Mouse (Mus musculus) CD4-positive, CD25-positive, alpha-beta regulatory T cell, adult 4 months (primary cell): Measurements from ENCODE around the gene Tnrc18. TPM values are rescaled to one million over a fixed set of nuclear protein-coding genes. Genes with fewer than 3 reads are reported as not detected.

Experiments
- ATAC-seq: one replicate; pipeline ENCODE4 v1.8.0; 2017
- polyA plus RNA-seq, 2 experiments: library from polyadenylated mRNA; unstranded; fragments of 100-300 nt; shearing (Covaris generic); gene quantifications; one replicate each; pipeline ENCODE4 v1.2.1; 2017

Gene Tnrc18
- polyA plus RNA-seq, 2 experiments from 2014 or later, result 2.8 to 3.7 TPM

DNA sequence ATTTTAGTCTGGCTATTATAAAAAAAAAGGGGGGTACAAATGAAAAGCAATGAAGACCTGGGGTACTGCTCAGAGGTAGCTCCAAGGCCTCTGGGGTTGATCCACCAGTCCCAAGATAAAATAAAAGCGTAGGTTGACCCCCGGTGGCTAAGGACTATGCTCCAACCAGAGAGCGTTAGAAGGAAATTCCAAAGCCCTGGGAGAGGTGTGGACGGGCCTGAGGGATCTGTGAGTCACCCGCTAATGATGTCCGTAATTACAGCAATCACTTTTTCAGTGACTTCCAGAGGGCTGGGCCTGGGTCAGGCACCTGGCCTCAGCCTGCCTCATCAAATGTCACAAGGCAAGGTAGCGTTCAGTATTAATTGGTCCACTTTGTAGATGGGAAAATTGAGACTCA, 9.8 kb downstream of the Tnrc18 start:
- ATAC-seq, result no peak

DNA sequence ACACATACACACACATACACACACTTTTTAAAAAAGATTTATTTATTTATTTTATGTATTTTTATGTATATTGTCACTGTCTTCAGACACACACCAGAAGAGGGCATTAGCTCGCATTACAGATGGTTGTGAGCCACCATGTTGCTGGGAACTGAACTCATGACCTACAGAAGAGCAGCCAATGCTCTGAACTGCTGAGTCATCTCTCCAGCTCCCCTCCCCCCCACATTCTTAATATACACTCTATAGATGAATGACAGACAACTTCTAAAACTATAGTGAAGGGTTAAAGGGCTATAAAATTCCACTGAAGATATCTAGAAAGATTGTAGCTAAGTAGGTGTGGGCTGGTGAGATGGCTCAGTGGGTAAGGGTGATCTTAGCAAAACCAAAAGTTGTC, 13.7 kb downstream of the Tnrc18 start:
- ATAC-seq, result no peak

DNA sequence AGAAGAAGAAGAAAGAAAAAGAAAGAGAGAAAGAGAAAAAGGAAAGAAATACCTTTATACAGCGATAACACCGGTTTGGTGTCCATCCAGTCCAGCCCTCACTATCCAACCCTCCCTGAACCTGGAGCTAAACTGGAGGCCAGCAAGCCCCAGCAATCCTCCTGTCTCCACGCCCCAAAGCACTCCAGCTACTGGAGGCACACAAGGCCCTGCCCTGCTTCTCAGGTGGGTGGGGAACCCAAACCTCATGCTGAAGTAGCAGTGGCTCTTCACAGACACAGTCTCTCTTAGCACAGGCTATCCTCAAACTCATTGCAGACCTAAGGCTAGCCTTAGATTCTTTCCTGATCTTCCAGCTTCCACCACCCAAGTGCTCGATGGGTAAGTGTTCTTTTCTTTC, 14.6 kb downstream of the Tnrc18 start:
- ATAC-seq, result no peak

DNA sequence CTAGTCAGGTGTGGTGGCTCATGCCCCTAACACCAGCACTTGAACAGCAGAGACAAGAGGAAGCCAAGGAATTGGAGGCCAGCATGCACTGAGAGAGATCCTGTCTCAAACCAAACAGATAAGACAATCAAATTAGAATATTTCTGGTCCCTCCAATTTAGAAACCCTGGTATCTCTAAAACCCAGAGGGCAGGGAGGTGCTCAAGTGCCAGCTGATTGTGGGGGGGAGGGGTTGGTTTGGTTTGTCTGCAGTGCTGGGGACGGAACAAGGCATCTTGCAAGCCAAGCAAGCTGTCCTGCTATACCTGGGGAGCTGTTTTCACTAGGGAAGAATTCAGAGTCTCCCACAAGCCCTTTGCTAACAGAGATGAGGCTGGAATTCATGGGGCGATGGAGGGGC, 15.5 kb downstream of the Tnrc18 start:
- ATAC-seq, result no peak

DNA sequence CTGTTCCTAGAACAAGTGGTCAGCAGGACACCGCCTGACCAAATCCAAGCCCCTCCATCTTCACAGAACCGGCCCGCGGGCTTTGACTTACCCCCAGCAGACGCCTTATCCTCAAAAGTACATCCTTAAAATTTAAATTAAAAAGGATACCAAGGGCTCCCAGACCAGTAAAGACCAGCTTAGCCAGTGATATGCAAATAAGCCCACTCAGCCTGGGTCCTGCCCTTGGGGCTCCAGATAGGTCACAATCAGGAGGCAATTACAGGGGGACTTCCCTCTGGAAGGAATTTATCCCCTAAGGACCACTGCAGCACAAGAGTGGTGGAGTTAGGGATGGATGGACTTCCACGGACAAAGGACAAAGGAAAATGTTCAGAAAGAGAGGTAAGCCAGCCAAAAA, 16.8 kb downstream of the Tnrc18 start:
- no peak for ATAC-seq

DNA sequence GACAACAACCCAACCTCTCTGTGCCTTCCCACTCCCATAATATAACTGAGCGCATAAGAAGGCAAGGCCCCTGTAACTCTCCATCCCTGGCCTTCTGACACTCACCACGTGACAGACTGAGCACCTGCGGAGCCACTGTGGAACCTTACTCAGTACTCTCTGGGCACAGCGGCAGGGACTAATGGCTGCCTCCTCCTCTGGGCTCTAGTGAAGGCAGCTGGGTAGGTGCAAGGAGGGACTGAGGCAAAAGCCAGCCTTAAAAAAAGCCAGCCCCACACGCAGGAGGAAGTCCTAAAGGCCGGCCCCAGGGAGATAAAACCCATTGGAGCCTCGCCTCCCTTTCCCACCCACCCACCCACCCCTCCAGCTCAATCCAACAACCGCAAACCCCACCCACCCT, 17.3 kb downstream of the Tnrc18 start:
- ATAC-seq, result no peak

DNA sequence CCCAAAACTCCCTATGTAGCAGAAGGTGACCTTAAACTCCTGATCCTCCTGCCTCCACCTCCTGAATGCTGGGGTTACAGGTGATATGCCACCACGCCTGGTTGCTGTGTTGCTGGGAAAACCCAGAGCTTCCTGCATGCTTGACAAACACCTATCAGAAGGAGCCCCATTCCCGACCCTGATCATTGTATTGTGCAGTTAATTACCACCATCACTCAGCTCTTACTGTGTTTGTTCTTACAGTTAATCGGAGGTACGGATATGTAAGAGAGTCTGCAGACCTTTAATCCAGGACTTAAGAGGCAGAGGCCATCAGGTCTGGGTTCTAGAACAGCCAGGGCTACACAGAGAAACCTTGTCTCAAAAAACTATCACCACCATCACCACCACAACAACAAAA, 18.2 kb downstream of the Tnrc18 start:
- ATAC-seq, result no peak

DNA sequence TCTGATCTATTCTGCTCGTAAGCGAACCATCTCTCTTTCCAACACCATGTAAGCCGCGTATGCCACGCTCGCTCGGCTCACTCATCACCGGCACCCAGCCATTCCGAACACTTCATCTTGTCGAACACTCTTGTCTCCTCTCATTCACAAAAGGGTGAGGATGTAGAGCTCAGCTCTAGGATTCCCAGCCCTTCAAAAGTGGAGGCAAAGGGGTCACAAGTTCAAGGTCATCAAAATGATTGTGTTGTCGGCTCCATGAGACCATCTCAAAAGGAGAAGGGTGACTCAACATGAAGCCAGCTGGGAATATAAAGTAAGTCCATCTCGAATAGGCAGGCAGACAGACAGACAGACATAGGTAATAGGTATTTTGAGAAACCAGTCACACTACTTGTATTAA, 19.3 kb downstream of the Tnrc18 start:
- no peak for ATAC-seq

DNA sequence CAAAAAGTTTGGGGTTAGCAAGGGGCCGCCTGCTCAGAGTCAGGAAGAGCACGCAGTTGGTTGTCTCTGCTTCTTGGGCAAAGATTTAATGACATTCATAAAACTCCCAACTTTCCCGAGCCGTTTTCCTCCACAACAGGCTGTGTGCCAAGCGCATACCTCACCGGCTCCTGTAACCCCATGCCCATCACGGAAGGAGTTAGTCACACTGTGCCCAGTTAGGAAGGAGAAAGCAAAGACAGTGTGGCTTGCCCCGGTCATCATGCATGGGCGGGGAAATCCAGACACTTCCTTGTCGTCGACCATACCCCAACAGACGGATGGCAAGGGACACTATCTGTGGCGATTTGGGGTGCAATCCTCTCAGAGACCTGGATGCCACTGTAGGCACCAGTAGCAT, 19.8 kb downstream of the Tnrc18 start:
- ATAC-seq, result no peak

DNA sequence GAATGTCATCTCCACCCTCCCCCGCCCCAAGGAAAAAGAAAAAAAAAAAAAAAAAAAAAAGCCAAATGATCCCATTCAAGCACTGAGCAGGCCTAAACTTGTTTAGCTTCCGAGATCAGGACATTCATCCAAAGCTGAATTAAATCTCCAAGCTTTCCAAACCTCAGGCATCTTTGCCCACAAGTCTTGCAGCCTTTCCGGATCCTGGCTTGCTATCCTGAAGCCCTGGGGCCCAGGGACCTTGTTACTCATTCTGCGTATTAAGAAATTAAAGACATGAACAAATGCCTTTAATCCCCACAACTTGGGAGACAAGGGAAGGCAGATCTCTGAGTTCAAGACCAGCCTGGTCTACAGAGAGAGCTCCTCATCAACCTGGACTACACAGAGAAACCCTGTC, 20.5 kb downstream of the Tnrc18 start:
- ATAC-seq, result no peak

DNA sequence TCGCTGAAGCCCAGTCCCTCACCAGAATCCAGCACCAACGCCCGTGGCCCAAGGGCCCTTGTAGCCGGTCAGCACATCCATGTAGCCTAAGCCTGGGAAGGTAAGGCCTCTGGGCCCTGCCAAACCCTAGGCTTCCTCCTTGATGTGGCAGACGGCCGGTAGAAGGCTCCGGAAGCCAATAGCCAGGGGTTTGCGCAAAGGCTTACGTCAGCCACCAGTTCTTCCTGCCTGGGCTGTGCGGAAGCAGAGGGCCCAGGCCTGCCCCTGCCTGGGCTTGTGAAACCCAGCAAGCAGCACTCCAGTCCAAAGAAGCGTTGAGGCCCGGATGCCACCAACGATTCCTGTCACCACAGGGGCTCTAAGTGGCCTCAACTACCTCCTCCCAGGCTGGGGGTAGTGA, 22.9 kb downstream of the Tnrc18 start:
- peak; percentile 98 for ATAC-seq

DNA sequence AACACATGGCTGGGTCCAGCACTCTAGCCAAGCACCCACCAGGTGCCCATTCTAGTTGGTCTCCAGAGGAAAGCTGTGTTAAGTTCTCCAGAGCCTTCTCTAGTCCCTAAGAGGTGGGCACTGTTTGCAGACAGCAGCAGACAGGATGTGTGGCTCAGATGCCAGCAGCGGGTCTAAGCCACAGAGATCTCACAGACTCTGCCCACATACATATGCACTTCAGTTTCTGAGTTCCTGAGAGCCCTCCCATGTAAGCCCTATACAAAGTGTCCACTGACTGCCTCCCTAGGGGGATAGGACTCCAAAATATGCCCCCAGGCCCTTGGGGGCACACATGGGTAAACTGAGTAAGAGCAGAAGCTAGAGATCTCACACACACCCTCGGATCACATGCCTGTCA, 23.3 kb downstream of the Tnrc18 start:
- peak; percentile 71 for ATAC-seq

DNA sequence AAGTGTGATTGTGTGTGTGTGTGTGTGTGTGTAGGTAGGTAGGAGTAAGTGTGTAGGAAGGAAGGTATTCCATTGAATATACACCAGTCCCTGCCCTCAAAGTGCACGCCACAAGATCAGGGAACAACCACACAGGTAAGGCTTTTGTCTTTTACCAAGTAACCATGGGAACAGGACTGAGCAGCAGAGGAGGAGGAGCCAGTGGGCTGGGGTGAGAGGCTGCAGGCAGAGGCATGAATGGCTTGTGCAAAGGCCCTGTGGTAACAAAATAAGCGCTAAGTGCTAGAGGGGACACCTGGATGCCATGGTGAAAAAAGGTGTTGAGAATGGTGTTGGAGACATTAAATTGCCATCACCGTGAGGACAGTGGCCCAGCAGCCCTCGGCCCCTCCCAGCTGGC, 24.9 kb downstream of the Tnrc18 start:
- ATAC-seq, result no peak

DNA sequence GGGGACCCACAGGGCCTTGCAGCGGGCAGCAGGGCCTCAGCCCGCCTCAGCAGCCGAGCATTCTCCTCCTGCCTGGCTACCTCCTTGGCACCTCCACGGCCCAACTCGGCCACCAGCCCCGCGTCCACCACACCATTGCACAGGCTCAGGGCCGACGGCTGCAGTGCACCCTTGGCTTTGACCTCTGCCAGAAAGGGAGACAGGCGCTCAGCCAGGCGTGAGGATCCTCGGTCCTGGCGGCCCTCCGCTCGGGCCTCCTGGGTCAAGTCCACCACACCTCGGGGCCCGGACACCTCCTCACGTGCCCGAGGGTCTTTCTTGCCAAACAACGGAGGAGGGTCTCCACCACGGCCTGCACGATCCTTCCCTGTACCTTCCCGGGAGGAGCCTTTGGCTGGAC, 29.2 kb downstream of the Tnrc18 start:
- no peak for ATAC-seq

DNA sequence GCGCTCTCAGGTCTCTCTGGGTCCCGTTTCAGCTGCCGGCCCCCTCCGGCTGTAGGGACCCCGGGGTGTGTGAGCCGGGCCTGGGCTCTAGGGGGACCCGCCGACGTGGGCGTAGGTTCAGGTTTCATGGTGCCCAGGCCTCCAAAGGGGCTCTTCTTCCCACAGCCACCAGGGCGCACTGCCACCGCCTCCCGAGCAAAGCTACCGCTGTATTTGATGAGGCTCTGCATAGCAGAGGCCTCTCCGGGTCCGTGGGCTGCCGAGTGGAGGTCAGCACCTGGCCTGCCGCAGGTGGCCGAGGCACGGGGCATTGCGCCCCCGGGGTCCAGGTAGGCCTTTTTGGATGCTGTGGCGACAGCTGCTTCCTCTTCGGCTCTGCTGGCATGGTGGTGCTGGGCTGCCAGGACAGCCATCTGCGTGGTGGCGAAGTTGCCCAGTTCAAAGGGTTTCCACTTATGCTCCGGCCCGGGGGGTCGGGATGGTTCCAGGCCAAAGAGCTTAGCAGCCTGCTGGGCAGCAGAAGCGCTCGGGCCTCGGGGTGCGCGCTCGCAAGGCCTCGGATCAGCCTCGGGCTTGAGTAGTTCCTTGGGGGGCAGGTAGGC, 30.1 kb downstream of the Tnrc18 start:
- ATAC-seq, result no peak

DNA sequence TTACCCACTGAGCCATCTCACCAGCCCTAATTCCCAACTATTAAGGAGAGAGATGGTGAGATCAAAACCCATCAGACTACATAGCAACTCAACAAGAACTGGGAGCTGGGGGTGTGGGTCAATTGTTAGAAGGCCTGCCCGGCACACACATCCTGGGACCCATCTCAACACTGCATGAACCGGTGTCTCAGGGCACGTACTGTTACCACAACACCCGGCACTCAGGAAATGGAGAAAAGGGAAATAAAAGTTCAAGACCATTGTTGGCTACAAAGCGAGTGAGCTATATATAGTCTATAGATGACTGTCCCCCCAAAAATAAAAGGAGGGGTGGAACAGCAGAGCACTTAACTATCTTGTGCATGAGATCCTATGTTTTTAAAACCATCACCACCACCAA, 30.8 kb downstream of the Tnrc18 start:
- no peak for ATAC-seq

DNA sequence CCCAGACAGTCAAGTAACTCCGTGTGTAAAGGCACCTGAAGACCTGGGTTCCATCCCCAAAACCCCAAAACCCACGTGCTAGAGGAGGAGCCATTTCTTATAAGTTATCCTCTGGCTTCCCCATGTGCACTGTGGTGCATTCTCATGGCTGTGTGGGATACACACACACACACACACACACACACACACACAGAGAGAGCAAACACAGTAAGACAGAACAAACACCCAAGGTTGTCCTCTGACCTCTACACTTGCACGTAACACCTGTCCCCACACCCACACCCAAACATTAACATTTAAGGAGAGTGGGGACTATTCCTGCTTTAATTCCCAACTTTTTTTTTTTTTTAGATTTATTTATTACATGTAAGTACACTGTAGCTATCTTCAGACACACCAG, 31.2 kb downstream of the Tnrc18 start:
- no peak for ATAC-seq

DNA sequence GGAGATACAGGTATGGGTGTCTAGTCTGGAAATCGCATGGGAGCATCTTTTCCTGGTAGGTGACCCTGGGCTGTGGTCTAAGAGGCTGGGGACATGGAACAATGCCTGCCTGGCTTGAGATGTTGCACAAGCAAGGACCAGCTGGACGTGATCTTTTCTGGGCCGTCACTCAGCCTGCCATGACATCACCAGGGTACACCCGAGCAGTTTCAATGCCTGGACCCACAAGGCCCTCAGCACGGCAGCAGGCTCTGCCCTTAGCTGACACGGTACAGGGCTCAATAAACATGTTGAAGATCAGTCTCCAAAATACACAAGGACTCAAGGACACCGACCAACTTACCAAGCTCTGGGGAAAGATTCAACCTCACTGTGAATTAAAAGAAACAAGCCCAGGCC, 34.3 kb downstream of the Tnrc18 start:
- no peak for ATAC-seq

DNA sequence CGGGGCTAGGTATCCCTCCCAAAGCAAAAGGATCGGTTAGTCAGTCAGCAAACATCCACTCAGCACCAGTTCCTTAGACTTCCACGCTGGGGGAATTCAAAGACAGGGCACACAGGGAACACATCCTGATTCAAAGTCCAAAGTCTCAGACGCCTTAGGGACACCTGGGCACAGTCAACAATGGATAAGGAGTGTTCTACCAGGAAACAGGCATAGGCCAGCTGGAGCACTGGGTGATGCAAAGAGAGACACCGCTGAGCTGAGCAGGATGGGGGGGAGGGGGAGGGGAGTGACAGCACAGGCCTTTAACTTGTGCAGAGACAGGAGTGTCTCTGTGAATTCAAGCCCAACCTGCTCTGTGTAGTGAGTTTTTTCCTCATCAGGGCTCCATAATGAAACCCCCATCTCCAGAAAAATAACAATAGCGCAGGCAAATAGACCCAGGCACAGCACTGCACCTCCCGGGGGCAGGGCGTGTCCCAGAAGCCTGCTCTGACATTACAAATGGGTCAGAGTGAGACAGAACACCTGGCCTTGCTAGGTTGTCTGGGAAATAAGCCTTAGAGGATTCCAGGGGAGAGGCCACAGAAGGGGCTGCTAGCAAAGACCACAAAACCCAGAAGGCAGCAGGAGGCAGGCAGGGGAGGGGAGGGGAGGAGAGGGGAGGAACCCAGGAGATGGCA, 34.9 kb downstream of the Tnrc18 start:
- ATAC-seq, result no peak

DNA sequence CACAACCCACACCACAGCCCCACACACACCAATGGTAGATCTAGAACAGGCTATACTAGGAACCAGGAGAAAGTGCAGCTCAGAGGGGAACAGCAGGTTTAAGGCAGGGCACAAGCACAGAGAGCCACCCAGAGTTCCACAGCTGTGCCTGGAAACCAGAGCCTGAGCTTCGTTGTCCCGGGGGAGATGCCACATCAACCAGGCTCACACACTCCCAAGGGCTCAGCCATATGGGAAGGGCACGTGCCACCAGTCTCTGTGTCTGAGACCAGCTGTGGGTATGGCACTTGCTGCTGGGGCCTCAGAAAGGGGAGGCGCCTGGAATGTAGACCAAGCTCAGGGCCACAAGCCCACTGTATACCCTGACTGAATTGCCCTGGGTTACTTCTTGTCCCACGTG, 36.9 kb downstream of the Tnrc18 start:
- no peak for ATAC-seq

DNA sequence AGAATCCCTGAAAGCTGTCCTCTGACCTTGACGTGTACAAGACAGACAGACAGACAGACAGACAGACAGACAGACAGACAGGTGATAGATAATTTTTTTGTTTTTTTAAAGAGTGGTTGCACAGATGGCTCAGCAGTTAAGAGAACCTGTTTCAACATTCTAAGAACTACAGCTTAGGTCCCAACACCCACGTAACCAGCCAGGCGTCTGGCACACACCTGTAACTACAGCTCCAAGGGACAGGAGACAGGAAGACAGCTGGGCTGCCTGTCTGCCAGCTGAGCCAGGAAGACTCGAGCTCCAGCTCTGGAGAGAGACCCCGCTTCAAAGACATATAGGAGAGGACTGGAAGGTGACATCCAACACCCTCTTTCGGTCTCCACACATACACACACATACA, 38.6 kb downstream of the Tnrc18 start:
- ATAC-seq, result no peak

DNA sequence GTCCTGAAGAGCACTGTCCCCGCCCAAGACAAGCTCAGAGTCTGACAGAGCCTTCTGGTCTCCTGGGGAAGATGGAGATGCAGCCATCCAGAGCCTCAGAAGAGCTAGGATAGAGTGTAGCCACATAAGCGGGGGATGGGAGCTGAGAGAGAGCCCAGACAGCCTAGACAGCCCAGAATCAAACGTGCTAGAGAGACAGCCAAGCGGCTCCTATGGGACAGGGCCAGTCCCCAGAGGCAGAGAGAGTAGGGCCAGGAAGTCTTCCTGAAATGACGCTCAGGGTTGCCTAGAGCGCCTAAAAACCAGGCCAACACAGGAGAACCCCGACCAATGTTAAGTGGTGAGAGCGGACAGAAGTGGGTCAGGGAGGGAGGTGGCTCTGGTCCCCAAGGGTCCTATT, 39.3 kb downstream of the Tnrc18 start:
- no peak for ATAC-seq

DNA sequence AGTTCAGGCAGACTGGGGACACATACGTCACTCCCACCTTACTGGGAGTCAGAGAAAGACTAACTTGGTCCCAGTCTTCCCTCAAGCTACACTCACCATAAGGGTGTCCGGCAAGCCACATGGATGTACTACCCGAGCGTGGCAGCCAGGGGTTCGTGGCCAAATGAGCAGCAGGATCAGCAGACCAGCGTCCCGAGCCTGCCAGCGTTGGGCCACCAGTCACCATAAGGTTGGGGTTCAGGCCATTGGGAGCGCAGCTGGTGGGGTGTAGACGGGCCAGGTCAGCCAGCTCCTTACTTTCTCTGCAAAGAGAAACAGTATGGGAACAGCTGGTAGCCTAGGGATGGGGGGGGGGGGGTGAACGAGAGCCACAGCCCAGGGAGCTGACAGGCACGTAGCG, 41.4 kb downstream of the Tnrc18 start:
- no peak for ATAC-seq

DNA sequence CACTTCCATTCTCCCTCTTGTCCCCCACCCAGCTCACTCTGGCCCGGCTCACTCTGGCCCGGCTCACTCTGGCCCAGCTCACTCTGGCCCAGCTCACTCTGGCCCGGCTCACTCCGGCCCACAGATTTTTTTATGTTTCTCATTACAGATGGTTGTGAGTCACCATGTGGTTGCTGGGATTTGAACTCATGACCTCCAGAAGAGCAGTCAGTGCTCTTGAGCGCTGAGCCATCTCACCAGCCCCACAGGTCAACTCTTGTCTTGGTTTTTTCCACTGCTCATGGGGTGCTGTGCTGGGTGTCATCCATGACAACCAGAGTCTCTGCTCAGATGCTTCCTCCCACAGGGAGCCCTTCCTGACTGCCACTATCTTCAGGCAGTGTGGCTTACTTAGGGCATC, 42.7 kb downstream of the Tnrc18 start:
- ATAC-seq, result no peak

DNA sequence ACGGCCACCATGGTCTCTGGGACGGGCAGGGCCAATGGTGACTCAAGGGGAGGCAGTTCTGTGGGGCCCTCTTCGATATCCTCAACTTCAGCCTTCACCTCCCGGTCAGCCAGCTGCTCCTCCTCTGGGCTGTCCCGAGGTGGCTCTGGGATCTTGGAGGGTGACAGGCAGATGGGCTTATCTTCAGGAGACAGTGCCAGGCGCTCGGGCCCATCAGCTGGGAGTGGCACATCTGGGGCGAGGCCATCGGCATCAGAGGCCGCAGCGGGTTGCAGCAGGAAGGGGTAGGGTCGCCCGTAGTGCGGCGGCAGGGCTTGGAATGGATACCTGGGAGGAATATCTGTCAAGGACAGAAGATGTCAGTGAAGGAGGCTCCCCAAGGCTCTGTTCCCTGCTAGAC, 45.5 kb downstream of the Tnrc18 start:
- ATAC-seq, result no peak
